Mouse (Mus musculus) right cerebral cortex, postnatal 25 days (tissue): ENCODE measurements around the gene Bms1.

Experiments used
- DNase-seq: peaks from one replicate; pipeline ENCODE4 v3.0.0; 2022

The Bms1 gene

GRCm38 (mm10) chr6:118419050-118419920 is at the start of gene Bms1:
TSS of gene Bms1 (minus strand) at chr6:118419474.
- DNase-seq = peak; percentile 95

GRCm38 (mm10) chr6:118462069-118462705 is 42.9 kb upstream of the Bms1 start:
- no peak for DNase-seq

GRCm38 (mm10) chr6:118457726-118458125 is 38.5 kb upstream of the Bms1 start:
- no peak for DNase-seq

GRCm38 (mm10) chr6:118455042-118455631 is 35.9 kb upstream of the Bms1 start, which contains the start of gene Zfp248:
TSS of gene Zfp248 (minus strand) at chr6:118455528.
- DNase-seq = peak; percentile 93

GRCm38 (mm10) chr6:118454452-118454851 is 35.2 kb upstream of the Bms1 start:
- peak; percentile 22 for DNase-seq

- no peak for DNase-seq
These were observed 12.2 kb upstream of the Bms1 start for GRCm38 (mm10) chr6:118431502-118431901.

GRCm38 (mm10) chr6:118426666-118427065 is 7.4 kb upstream of the Bms1 start:
- DNase-seq = no peak

GRCm38 (mm10) chr6:118410428-118410827 is 8.8 kb downstream of the Bms1 start:
- DNase-seq = no peak

- DNase-seq = no peak
These were observed 10.8 kb downstream of the Bms1 start for GRCm38 (mm10) chr6:118408510-118408909.

GRCm38 (mm10) chr6:118406421-118406820 is 12.9 kb downstream of the Bms1 start:
- no peak for DNase-seq

GRCm38 (mm10) chr6:118390746-118391145 is 28.5 kb downstream of the Bms1 start:
- no peak for DNase-seq

- DNase-seq = no peak
These were observed 33.3 kb downstream of the Bms1 start for GRCm38 (mm10) chr6:118385962-118386361.

GRCm38 (mm10) chr6:118381234-118381633 is 38.0 kb downstream of the Bms1 start:
- no peak for DNase-seq

GRCm38 (mm10) chr6:118380630-118381029 is 38.6 kb downstream of the Bms1 start:
- no peak for DNase-seq

- DNase-seq = peak; percentile 59
These were observed 39.7 kb downstream of the Bms1 start for GRCm38 (mm10) chr6:118379451-118380167.

GRCm38 (mm10) chr6:118377611-118378010 is 41.7 kb downstream of the Bms1 start:
- DNase-seq = no peak

GRCm38 (mm10) chr6:118376023-118376422 is 43.3 kb downstream of the Bms1 start:
- DNase-seq = no peak

- no peak for DNase-seq
These were observed 43.8 kb downstream of the Bms1 start for GRCm38 (mm10) chr6:118375457-118375856.

- DNase-seq = no peak
These were observed 44.2 kb downstream of the Bms1 start for GRCm38 (mm10) chr6:118375026-118375425.

- DNase-seq = peak; percentile 26
These were observed 46.0 kb downstream of the Bms1 start for GRCm38 (mm10) chr6:118373294-118373693.

- DNase-seq = peak; percentile 37
These were observed 46.5 kb downstream of the Bms1 start for GRCm38 (mm10) chr6:118372794-118373193.

- no peak for DNase-seq
These were observed 51.8 kb downstream of the Bms1 start for GRCm38 (mm10) chr6:118367502-118367901.

GRCm38 (mm10) chr6:118366196-118366595 is 53.1 kb downstream of the Bms1 start:
- no peak for DNase-seq
